Mouse (Mus musculus): ENCODE data around the gene Rpl37.

- TF ChIP-seq CTCF (IDR thresholded peaks at IDR 0.05; ENCODE audit: low read depth) (no peak), EP300 (optimal IDR thresholded peaks at IDR 0.05) (no peak)
Measured at GRCm38 (mm10) chr15:5139863-5140262, 23.4 kb downstream of the Rpl37 start.

Data from stomach, postnatal 0 days (tissue).